Mouse (Mus musculus) bone marrow, adult 2 months (tissue): ENCODE measurements around the gene Rpl31.

Experiments
- CTCF ChIP-seq: fragments of 200-500 bp; IDR thresholded peaks from 2 replicates; pipeline ENCODE4 v1.5.1; 2011; ENCODE audit warnings: low read length, control low read depth; ENCODE audit not compliant: control insufficient read depth, insufficient read depth
- POLR2A ChIP-seq: fragments of 200-500 bp; IDR thresholded peaks from 2 replicates; pipeline ENCODE4 v1.6.1; 2011; ENCODE audit warnings: low read depth, mild to moderate bottlenecking, control low read depth, low read length, borderline replicate concordance; ENCODE audit not compliant: control insufficient read depth

- TF ChIP-seq CTCF = no peak
- no peak for TF ChIP-seq POLR2A
Observed at GRCm38 (mm10) chr1:39379021-39379420, 11.4 kb downstream of the Rpl31 start.
